9 mouse cellular contexts compared by ENCODE assay signal in genomic region chr4:149518351-149519220, GRCm38 (mm10). TPM values are rescaled to one million over a fixed set of nuclear protein-coding genes. Genes with fewer than 3 reads are reported as not detected.
DNase-seq lines count a peak whose midpoint lies in the region; ATAC-seq and TF ChIP-seq lines count a peak whose summit lies in the region.
"Had no signal": no experiment of that assay in that cellular context is flagged by ENCODE, and none has a peak within 500 bp of the region (broad histone marks: within the 10 kb centered on the region; RNA-seq: fewer than 3 reads in every experiment).

No protein-coding gene starts in this region.

- H3K9me3 ChIP-seq in forebrain, embryonic 15.5 days, result no peaks in the 10 kb centered on the region
- H3K9me3 ChIP-seq in liver, embryonic 12.5 days (replicated peaks), result no peaks in the 10 kb centered on the region

- H3K4me3 ChIP-seq in lung, adult 2 months (replicated peaks; ENCODE audit: extremely low read depth, low read depth, low read length), result peak overlapping the region; percentile 70
- peak overlapping the region; percentile 86 for H3K4me3 ChIP-seq in forebrain, embryonic 15.5 days
- peak overlapping the region; percentile 69 for H3K4me3 ChIP-seq in liver, embryonic 12.5 days

- peak overlapping the region; percentile 72 for H3K27ac ChIP-seq in forebrain, embryonic 15.5 days (replicated peaks)
- peak overlapping the region; percentile 39; the same call in 1 of the 2 replicates for H3K27ac ChIP-seq in liver, embryonic 12.5 days

- TF ChIP-seq POLR2A in lung, adult 2 months (IDR thresholded peaks at IDR 0.05; ENCODE audit: borderline replicate concordance, extremely low read depth, low read depth, low read length), result no peak

- H3K9ac ChIP-seq in forebrain, embryonic 15.5 days (replicated peaks), result peak overlapping the region; percentile 79
- peak overlapping the region; percentile 80 for H3K9ac ChIP-seq in liver, embryonic 12.5 days

- H3K36me3 ChIP-seq in forebrain, embryonic 15.5 days, result no peaks in the 10 kb centered on the region
- H3K36me3 ChIP-seq in liver, embryonic 12.5 days, result no peaks in the 10 kb centered on the region
- H3K36me3 ChIP-seq in splenic B cell, adult 2 months (ENCODE audit: control insufficient read depth, insufficient read depth, low read length, poor library complexity, severe bottlenecking), result no peaks in the 10 kb centered on the region

- H3K4me2 ChIP-seq in forebrain, embryonic 15.5 days (replicated peaks), result peak overlapping the region; percentile 91
- peak overlapping the region; percentile 97 for H3K4me2 ChIP-seq in liver, embryonic 12.5 days

- peak; percentile 36 for ATAC-seq in forebrain, embryonic 15.5 days (replicated peaks)
- no peak; the same call in 1 of the 2 replicates for ATAC-seq in liver, embryonic 12.5 days
- no peak for ATAC-seq in granulocyte monocyte progenitor cell, adult 5-6 weeks (replicated peaks; ENCODE audit: poor library complexity, severe bottlenecking)

- DNase-seq in lung, adult 2 months, result no peak
- no peak for DNase-seq in lung, postnatal 36 days
- peak; percentile 73 for DNase-seq in cerebellum, adult 11-12 months
- peak; percentile 18 for DNase-seq in splenic B cell, adult 2 months (ENCODE audit: low read depth, low spot score)
- DNase-seq in right cerebral cortex, postnatal 36 days (ENCODE audit: low spot score in 2 of 2), result no peak

- H3K27me3 ChIP-seq in forebrain, embryonic 15.5 days, result no peaks in the 10 kb centered on the region
- H3K27me3 ChIP-seq in liver, embryonic 12.5 days (replicated peaks), result peaks cover 10% of the 10 kb centered on the region; the same call in 1 of the 2 replicates
- H3K27me3 ChIP-seq in splenic B cell, adult 2 months (ENCODE audit: control insufficient read depth, insufficient read depth, low read length, poor library complexity, severe bottlenecking), result no peaks in the 10 kb centered on the region

- 5% methylated on average over 52 of the region's 52 CpGs for WGBS in lung, adult 2 months
- WGBS in forebrain, embryonic 15.5 days, result 2% methylated on average over 49 of the region's 52 CpGs
- WGBS in liver, embryonic 12.5 days (ENCODE audit: insufficient replicate concordance), result 5% methylated on average over 51 of the region's 52 CpGs

- H3K4me1 ChIP-seq in lung, adult 2 months (ENCODE audit: control insufficient read depth, insufficient read depth, low read length), result peaks cover 5% of the 10 kb centered on the region
- peaks cover 24% of the 10 kb centered on the region for H3K4me1 ChIP-seq in forebrain, embryonic 15.5 days
- H3K4me1 ChIP-seq in liver, embryonic 12.5 days, result peaks cover 23% of the 10 kb centered on the region

- TF ChIP-seq CTCF in lung, adult 2 months (IDR thresholded peaks at IDR 0.05; ENCODE audit: insufficient read depth, low read length), result no peak

RNA-seq across cellular contexts. Expression of gene Ctnnbip1, which starts 0.6 kb away (rescaled TPM):
- 9.8 and 16.0 TPM in 2 replicates for polyA plus RNA-seq in lung, adult 2 months (2012; rRNA removed)
- polyA plus RNA-seq in forebrain, embryonic 15.5 days (2015; fragmentation: Nextera tagmentation; extraction: Ambion mirVana), result 98.1 and 113 TPM in 2 replicates
- polyA plus RNA-seq in liver, embryonic 12.5 days (2016; fragmentation: Nextera tagmentation; extraction: Ambion mirVana), result 10.0 and 10.1 TPM in 2 replicates
- total RNA-seq in granulocyte monocyte progenitor cell, adult 5-6 weeks (2014; fragmentation: Nextera tagmentation), result 3.5 and 8.7 TPM in 2 replicates
- total RNA-seq in granulocyte monocyte progenitor cell, adult 5-6 weeks (2017), result 2.8 and 4.6 TPM in 2 replicates

RNA-seq across cellular contexts. Expression of gene Lzic, which starts 33.6 kb away (rescaled TPM):
- 9.6 and 11.6 TPM in 2 replicates for polyA plus RNA-seq in lung, adult 2 months (2012; rRNA removed)
- polyA plus RNA-seq in forebrain, embryonic 15.5 days (2015; fragmentation: Nextera tagmentation; extraction: Ambion mirVana), result 47.9 and 51.0 TPM in 2 replicates
- 23.8 and 24.7 TPM in 2 replicates for polyA plus RNA-seq in liver, embryonic 12.5 days (2016; fragmentation: Nextera tagmentation; extraction: Ambion mirVana)
- total RNA-seq in granulocyte monocyte progenitor cell, adult 5-6 weeks (2014; fragmentation: Nextera tagmentation), result 25.3 and 25.6 TPM in 2 replicates
- total RNA-seq in granulocyte monocyte progenitor cell, adult 5-6 weeks (2017), result 49.2 and 96.4 TPM in 2 replicates

RNA-seq across cellular contexts. Expression of gene Nmnat1, which starts 33.6 kb away (rescaled TPM):
- polyA plus RNA-seq in lung, adult 2 months (2012; rRNA removed), result 4.1 and 4.5 TPM in 2 replicates
- polyA plus RNA-seq in forebrain, embryonic 15.5 days (2015; fragmentation: Nextera tagmentation; extraction: Ambion mirVana), result 10.5 and 12.8 TPM in 2 replicates
- 6.8 and 8.4 TPM in 2 replicates for polyA plus RNA-seq in liver, embryonic 12.5 days (2016; fragmentation: Nextera tagmentation; extraction: Ambion mirVana)
- 5.0 and 7.0 TPM in 2 replicates for total RNA-seq in granulocyte monocyte progenitor cell, adult 5-6 weeks (2014; fragmentation: Nextera tagmentation)
- total RNA-seq in granulocyte monocyte progenitor cell, adult 5-6 weeks (2017), result 10.3 and 11.5 TPM in 2 replicates

RNA-seq across cellular contexts. Expression of gene Tmem274, which starts 41.4 kb away (rescaled TPM):
- polyA plus RNA-seq in lung, adult 2 months (2012; rRNA removed), result not detected in 2 replicates
- polyA plus RNA-seq in forebrain, embryonic 15.5 days (2015; fragmentation: Nextera tagmentation; extraction: Ambion mirVana), result 0.39 TPM in 1 of 2 replicates, not detected in the other
- 0.21 TPM in 1 of 2 replicates, not detected in the other for polyA plus RNA-seq in liver, embryonic 12.5 days (2016; fragmentation: Nextera tagmentation; extraction: Ambion mirVana)
- not detected in 2 replicates for total RNA-seq in granulocyte monocyte progenitor cell, adult 5-6 weeks (2014; fragmentation: Nextera tagmentation)
- not detected in 2 replicates for total RNA-seq in granulocyte monocyte progenitor cell, adult 5-6 weeks (2017)
- total RNA-seq: common myeloid progenitor, adult 5-6 weeks had no signal

Comparison
In these comparisons a context has a peak if more than half of its experiments do, and no peak if none do; other contexts are left out.
1. DNase-seq: peak in cerebellum, adult 11-12 months (single experiment) and splenic B cell, adult 2 months (single experiment); none in lung, adult 2 months (single experiment), lung, postnatal 36 days (single experiment) and right cerebral cortex, postnatal 36 days (0 of 2).
2. Peak in every context shown above with its lines, with median percentiles within 50 percentile points of each other: H3K4me3 ChIP-seq.